Mouse (Mus musculus) liver, embryonic 12.5 days (tissue): Measurements from ENCODE around the gene Isy1. TPM values are rescaled to one million over a fixed set of nuclear protein-coding genes. Genes with fewer than 3 reads are reported as not detected.

Experiments
- ATAC-seq: fragments of 200-750 bp; cut with Nextera tagmentation; 2 replicates; pipeline ENCODE4 v1.8.0; 2017; ENCODE audit warnings: moderate number of reproducible peaks, mild to moderate bottlenecking, moderate library complexity
- H3K27ac ChIP-seq: fragments of 300-500 bp; sonication (generic); 2 replicates; pipeline ENCODE4 v1.5.1; 2016; ENCODE audit warnings: mild to moderate bottlenecking
- H3K27me3 ChIP-seq: fragments of 300-500 bp; sonication (generic); replicated peaks from 2 replicates; pipeline ENCODE4 v1.6.1; 2016; ENCODE audit warnings: mild to moderate bottlenecking, moderate library complexity
- H3K36me3 ChIP-seq: fragments of 300-500 bp; sonication (generic); 2 replicates; pipeline ENCODE4 v1.6.1; 2016; ENCODE audit warnings: mild to moderate bottlenecking, moderate library complexity
- H3K4me1 ChIP-seq: fragments of 300-500 bp; sonication (generic); 2 replicates; pipeline ENCODE4 v1.6.1; 2016
- H3K4me2 ChIP-seq: fragments of 300-500 bp; sonication (generic); 2 replicates; pipeline ENCODE4 v1.6.1; 2016; ENCODE audit warnings: mild to moderate bottlenecking, moderate library complexity
- H3K4me3 ChIP-seq: fragments of 300-500 bp; sonication (generic); 2 replicates; pipeline ENCODE4 v1.5.1; 2016; ENCODE audit warnings: mild to moderate bottlenecking, moderate library complexity
- H3K9ac ChIP-seq: fragments of 300-500 bp; sonication (generic); 2 replicates; pipeline ENCODE4 v1.6.1; 2016; ENCODE audit warnings: mild to moderate bottlenecking, moderate library complexity
- H3K9me3 ChIP-seq: fragments of 300-500 bp; sonication (generic); replicated peaks from 2 replicates; pipeline ENCODE4 v1.6.1; 2016; ENCODE audit warnings: mild to moderate bottlenecking, moderate library complexity
- WGBS: fragments of 180-500 bp; shearing (Covaris S2); methylation state at CpG from one replicate; pipeline ENCODE4 v1.1.7; 2016; ENCODE audit not compliant: insufficient replicate concordance; 5-methylcytosine and 5-hydroxymethylcytosine counted together
- polyA plus RNA-seq: library from polyadenylated mRNA; unstranded; fragments of >200 nt; fragmentation: Nextera tagmentation; extraction: Ambion mirVana; gene quantifications from 2 replicates; pipeline ENCODE4 v1.2.1, GENCODE M21; 2016

The Isy1 gene
- 59.5 and 62.4 TPM in 2 replicates for polyA plus RNA-seq

DNA sequence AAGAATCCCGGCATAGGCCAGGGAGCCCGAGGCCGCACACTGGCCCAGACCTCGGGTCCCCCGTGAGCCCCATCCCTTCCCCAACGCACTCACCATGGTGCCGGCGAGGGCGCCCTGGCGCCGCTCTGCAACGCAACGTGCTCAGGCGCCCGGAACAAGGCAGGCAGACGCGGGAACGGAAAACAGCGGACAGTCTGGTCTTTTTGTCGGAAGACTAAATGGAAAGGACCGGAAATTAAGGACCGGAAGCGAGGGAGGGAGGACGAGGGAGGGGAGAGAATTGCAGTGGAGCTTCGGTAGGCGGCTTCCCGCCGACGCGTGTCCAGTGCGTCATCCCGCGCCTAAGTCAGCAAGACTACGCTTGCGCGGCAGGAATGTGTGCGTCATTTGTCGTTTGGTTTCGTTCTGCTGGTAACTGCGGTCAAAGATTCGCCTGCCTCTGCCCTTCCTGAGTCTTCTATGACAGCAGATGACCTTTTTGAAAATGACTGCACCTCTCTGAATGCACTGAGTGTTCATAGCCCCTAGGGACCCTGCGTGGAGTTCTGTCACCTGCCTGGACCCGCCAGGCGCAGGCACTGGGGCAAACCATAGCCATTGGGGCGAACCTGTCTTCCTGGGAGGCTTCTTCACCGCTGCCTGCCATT, at the start of gene Isy1:
TSS of gene Isy1 (minus strand) at position 248 of the 647 bp plus-strand sequence.
- Histone ChIP-seq H3K27me3 (no peaks in the 10 kb centered on the region), H3K4me3 (peak within 1 kb of the TSS; percentile 73), H3K9me3 (no peaks in the 10 kb centered on the region), H3K36me3 (peaks cover 59% of the 10 kb centered on the region), H3K27ac (peak within 1 kb of the TSS; percentile 97), H3K4me1 (peaks cover 36% of the 10 kb centered on the region), H3K9ac (peak within 1 kb of the TSS; percentile 88), H3K4me2 (peak within 1 kb of the TSS; percentile 81)
- ATAC-seq: peak; percentile 95
- WGBS: under 1% methylated on average over 46 of the region's 46 CpGs

DNA sequence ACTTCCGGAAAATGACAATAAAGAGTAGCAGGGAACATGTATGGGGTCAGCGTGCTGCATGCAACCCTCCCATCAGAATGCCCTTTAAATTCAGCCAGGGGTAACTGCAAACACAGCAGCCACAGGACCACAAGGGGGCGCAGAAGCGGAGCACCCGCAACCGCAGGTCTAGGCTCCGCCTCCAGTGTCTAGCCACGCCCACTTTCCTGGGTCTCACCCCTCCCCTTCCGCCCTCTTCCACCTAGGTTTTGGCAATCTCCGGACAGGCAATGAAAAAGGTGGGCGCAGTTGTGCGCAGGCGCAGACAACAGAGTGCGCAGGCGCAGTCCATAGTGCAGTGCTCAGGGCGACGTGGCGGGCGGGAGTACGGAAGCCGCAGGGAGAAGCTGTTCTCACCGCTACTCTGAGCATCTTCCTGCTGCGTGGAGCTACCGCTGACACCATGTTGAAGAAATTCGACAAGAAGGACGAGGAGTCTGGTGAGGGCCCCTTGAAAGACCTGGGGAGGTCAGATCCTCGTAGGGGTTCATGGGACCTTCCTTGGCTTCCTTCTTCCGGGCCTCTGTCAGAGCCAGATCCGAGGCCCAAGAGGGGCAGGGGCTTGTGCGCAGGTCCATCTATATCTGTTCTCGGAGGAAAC, 49.1 kb upstream of the Isy1 start, which contains the start of gene Copg1:
TSS of gene Copg1 (plus strand) at position 221 of the 640 bp plus-strand sequence.
- WGBS: under 1% methylated on average over 31 of the region's 31 CpGs
- H3K4me2 ChIP-seq: peak within 1 kb of the TSS; percentile 74
- no peaks in the 10 kb centered on the region for H3K9me3 ChIP-seq
- H3K4me1 ChIP-seq: peaks cover 19% of the 10 kb centered on the region
- H3K4me3 ChIP-seq: peak within 1 kb of the TSS; percentile 79
- ATAC-seq: peak; percentile 96
- peak within 1 kb of the TSS; percentile 86 for H3K9ac ChIP-seq
- no peaks in the 10 kb centered on the region for H3K27me3 ChIP-seq
- H3K27ac ChIP-seq: peak within 1 kb of the TSS; percentile 75
- H3K36me3 ChIP-seq: peaks cover 40% of the 10 kb centered on the region

- no peak for ATAC-seq
- 70% methylated on average over 1 of the region's 1 CpGs for WGBS
- Histone ChIP-seq H3K27ac (peak overlapping the region; percentile 59), H3K4me3 (no peak overlapping the region), H3K9ac (no peak overlapping the region), H3K27me3 (no peaks in the 10 kb centered on the region), H3K9me3 (no peaks in the 10 kb centered on the region), H3K4me1 (peaks cover 19% of the 10 kb centered on the region), H3K4me2 (no peak overlapping the region), H3K36me3 (peaks cover 30% of the 10 kb centered on the region)
These were observed 48.1 kb upstream of the Isy1 start for GRCm38 (mm10) chr6:87886721-87887120.

GRCm38 (mm10) chr6:87882816-87883215, 44.2 kb upstream of the Isy1 start:
- no peak overlapping the region for H3K4me2 ChIP-seq
- WGBS: 66% methylated on average over 4 of the region's 4 CpGs
- H3K9me3 ChIP-seq: no peaks in the 10 kb centered on the region
- H3K4me1 ChIP-seq: peaks cover 24% of the 10 kb centered on the region
- H3K27me3 ChIP-seq: 0 out of 2 replicates have a peak, but pooled peaks cover 3% of the 10 kb centered on the region
- no peak for ATAC-seq
- no peak overlapping the region for H3K4me3 ChIP-seq
- H3K9ac ChIP-seq: no peak overlapping the region
- no peaks in the 10 kb centered on the region for H3K36me3 ChIP-seq
- H3K27ac ChIP-seq: no peak overlapping the region

GRCm38 (mm10) chr6:87882221-87882620, 43.6 kb upstream of the Isy1 start:
- no peak overlapping the region for H3K4me2 ChIP-seq
- no peaks in the 10 kb centered on the region for H3K36me3 ChIP-seq
- WGBS: 56% methylated on average over 3 of the region's 3 CpGs
- H3K9me3 ChIP-seq: no peaks in the 10 kb centered on the region
- peaks cover 24% of the 10 kb centered on the region for H3K4me1 ChIP-seq
- no peak overlapping the region for H3K27ac ChIP-seq
- no peak for ATAC-seq
- H3K4me3 ChIP-seq: no peak overlapping the region
- 0 out of 2 replicates have a peak, but pooled peaks cover 3% of the 10 kb centered on the region for H3K27me3 ChIP-seq
- no peak overlapping the region for H3K9ac ChIP-seq

DNA sequence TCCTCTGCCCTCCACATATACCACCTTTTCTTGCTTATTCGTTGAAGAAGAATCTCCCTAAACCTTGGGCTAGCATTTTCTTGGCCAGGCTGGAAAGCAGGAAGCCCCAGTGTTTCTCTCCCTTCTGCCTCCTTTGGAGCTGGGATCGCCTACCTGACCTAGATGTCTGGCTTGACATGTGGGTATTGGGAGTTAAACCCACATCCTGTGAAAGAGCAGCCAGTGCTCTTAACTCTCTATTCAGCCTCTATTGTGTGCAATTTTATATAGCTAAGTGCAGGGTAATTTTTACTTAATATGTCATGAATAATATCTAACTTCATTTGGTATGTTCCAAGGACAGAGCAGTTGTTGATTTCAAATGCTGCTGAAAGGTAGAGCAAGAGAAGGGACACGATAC, 41.0 kb upstream of the Isy1 start:
- no peak for ATAC-seq
- no peak overlapping the region for H3K4me3 ChIP-seq
- 0 out of 2 replicates have a peak, but pooled peaks cover 3% of the 10 kb centered on the region for H3K27me3 ChIP-seq
- H3K9ac ChIP-seq: no peak overlapping the region
- no peak overlapping the region for H3K4me2 ChIP-seq
- H3K27ac ChIP-seq: no peak overlapping the region
- no peaks in the 10 kb centered on the region for H3K9me3 ChIP-seq
- no peaks in the 10 kb centered on the region for H3K36me3 ChIP-seq
- peaks cover 40% of the 10 kb centered on the region for H3K4me1 ChIP-seq
- WGBS: 54% methylated on average over 3 of the region's 3 CpGs

DNA sequence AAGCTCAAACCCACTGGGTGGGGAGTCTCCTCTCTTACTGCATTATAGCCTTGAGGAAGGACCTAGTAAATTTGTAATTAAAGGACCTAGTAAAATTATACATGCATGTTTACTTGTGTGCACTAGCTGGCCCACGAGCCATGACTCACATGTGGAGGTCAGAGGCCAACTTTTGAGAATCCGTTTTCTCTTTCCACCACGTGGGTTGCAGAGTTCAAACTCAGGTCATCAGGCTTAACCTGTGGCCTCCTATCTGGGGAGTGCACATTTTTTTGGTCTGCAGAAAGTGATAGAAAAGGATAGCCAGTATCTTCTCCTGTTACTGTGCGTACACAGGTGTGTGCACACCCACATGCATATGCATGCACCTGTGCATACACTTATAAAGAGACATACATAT, 40.4 kb upstream of the Isy1 start:
- H3K9me3 ChIP-seq: no peaks in the 10 kb centered on the region
- no peak overlapping the region for H3K9ac ChIP-seq
- no peaks in the 10 kb centered on the region for H3K36me3 ChIP-seq
- 0 out of 2 replicates have a peak, but pooled peaks cover 3% of the 10 kb centered on the region for H3K27me3 ChIP-seq
- H3K4me1 ChIP-seq: peaks cover 40% of the 10 kb centered on the region
- 31% methylated on average over 4 of the region's 4 CpGs for WGBS
- H3K4me3 ChIP-seq: no peak overlapping the region
- H3K27ac ChIP-seq: no peak overlapping the region
- no peak for ATAC-seq
- no peak overlapping the region for H3K4me2 ChIP-seq

DNA sequence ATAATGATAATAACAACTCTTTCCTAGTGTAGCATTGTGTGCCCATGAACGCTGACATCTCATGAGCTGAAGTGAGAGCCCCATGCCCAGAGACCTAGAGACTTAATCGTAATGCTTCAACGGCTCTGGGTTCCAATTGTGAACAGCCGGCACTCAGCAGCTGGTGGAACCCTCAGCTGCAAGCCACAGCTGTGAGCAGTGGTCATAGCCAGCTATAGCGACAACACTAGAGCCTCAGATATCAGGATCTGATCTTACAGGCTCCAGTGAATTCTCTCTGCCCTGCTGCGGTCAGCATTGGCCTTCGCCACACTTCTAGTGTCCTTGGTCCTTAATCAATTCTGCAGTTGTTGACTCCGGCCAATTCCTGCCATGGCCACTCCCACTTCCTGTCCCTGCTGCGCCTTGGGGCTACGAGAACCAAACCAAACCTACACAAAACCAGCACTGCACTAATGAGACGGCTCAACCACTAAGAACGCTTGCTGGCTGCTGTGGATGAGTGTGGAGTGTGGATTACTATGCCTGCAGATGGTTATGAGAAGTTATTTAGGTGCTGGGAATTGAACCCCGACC, 37.6 kb upstream of the Isy1 start:
- Histone ChIP-seq H3K9ac (peak overlapping the region; percentile 51; the same call in 1 of the 2 replicates), H3K27ac (peak overlapping the region; percentile 42), H3K27me3 (0 out of 2 replicates have a peak, but pooled peaks cover 3% of the 10 kb centered on the region), H3K36me3 (no peaks in the 10 kb centered on the region), H3K9me3 (no peaks in the 10 kb centered on the region), H3K4me2 (peak overlapping the region; percentile 49), H3K4me3 (no peak overlapping the region), H3K4me1 (peaks cover 42% of the 10 kb centered on the region)
- ATAC-seq: peak; percentile 53; the same call in 1 of the 2 replicates
- WGBS: 34% methylated on average over 13 of the region's 13 CpGs

- Histone ChIP-seq H3K27me3 (0 out of 2 replicates have a peak, but pooled peaks cover 3% of the 10 kb centered on the region), H3K9ac (no peak overlapping the region), H3K27ac (peak overlapping the region; percentile 42), H3K36me3 (no peaks in the 10 kb centered on the region), H3K4me2 (peak overlapping the region; percentile 49; the same call in 1 of the 2 replicates), H3K9me3 (no peaks in the 10 kb centered on the region), H3K4me1 (peaks cover 48% of the 10 kb centered on the region), H3K4me3 (no peak overlapping the region)
- WGBS: 67% methylated on average over 7 of the region's 7 CpGs
- no peak for ATAC-seq
These were observed 37.0 kb upstream of the Isy1 start for GRCm38 (mm10) chr6:87875562-87875961.

- Histone ChIP-seq H3K27me3 (0 out of 2 replicates have a peak, but pooled peaks cover 3% of the 10 kb centered on the region), H3K4me3 (no peak overlapping the region), H3K9ac (no peak overlapping the region), H3K9me3 (no peaks in the 10 kb centered on the region), H3K27ac (0 out of 2 replicates have a peak overlapping the region, but pooled peaks have one; percentile 42), H3K36me3 (no peaks in the 10 kb centered on the region), H3K4me1 (peaks cover 52% of the 10 kb centered on the region), H3K4me2 (no peak overlapping the region)
- no peak for ATAC-seq
- WGBS: 72% methylated on average over 1 of the region's 1 CpGs
These were observed 36.5 kb upstream of the Isy1 start for GRCm38 (mm10) chr6:87875083-87875482.

GRCm38 (mm10) chr6:87873963-87874362, 35.4 kb upstream of the Isy1 start:
- 0 out of 2 replicates have a peak, but pooled peaks cover 3% of the 10 kb centered on the region for H3K27me3 ChIP-seq
- no peak overlapping the region for H3K27ac ChIP-seq
- ATAC-seq: no peak
- no peaks in the 10 kb centered on the region for H3K36me3 ChIP-seq
- H3K9ac ChIP-seq: no peak overlapping the region
- H3K9me3 ChIP-seq: no peaks in the 10 kb centered on the region
- H3K4me1 ChIP-seq: peaks cover 54% of the 10 kb centered on the region
- H3K4me3 ChIP-seq: no peak overlapping the region
- 82% methylated on average over 2 of the region's 2 CpGs for WGBS
- H3K4me2 ChIP-seq: no peak overlapping the region

- Histone ChIP-seq H3K27me3 (no peaks in the 10 kb centered on the region), H3K36me3 (no peaks in the 10 kb centered on the region), H3K9me3 (no peaks in the 10 kb centered on the region), H3K9ac (no peak overlapping the region), H3K4me1 (peaks cover 54% of the 10 kb centered on the region), H3K4me3 (no peak overlapping the region), H3K4me2 (no peak overlapping the region), H3K27ac (no peak overlapping the region)
- 33% methylated on average over 1 of the region's 1 CpGs for WGBS
- no peak for ATAC-seq
These were observed 34.5 kb upstream of the Isy1 start for GRCm38 (mm10) chr6:87873104-87873503.
